Mouse (Mus musculus): ENCODE results near the gene Dck.

Dck gene

GRCm38 (mm10) chr5:88791256-88792245 lies 26.8 kb downstream of the Dck start:
- DNase-seq = peak; percentile 65

GRCm38 (mm10) chr5:88793676-88794075 lies 28.9 kb downstream of the Dck start:
- no peak for DNase-seq

GRCm38 (mm10) chr5:88795910-88796584 lies 31.3 kb downstream of the Dck start:
- DNase-seq = no peak

DNA sequence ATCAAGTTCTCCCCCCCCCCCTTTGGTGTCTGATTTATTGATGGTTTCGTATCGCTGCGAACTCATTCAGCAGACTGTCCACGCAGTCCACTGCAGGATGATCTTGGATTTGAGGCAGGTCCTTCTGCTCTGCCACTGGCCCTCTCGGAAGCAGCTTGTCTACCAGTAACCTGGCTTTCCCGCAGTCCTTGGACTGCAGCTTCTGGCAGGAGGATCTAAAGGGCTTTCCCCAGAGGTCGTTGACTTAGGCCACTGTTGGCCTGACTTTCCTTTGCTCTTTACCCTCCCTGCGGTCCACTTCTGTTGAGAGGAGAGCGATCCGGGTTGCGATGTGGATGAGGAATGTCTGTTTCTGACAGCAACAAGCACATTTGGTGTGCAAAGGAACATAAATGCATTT lies 31.8 kb downstream of the Dck start:
- DNase-seq = no peak

- DNase-seq = no peak
Measured at GRCm38 (mm10) chr5:88797121-88797520, 32.3 kb downstream of the Dck start.

DNA sequence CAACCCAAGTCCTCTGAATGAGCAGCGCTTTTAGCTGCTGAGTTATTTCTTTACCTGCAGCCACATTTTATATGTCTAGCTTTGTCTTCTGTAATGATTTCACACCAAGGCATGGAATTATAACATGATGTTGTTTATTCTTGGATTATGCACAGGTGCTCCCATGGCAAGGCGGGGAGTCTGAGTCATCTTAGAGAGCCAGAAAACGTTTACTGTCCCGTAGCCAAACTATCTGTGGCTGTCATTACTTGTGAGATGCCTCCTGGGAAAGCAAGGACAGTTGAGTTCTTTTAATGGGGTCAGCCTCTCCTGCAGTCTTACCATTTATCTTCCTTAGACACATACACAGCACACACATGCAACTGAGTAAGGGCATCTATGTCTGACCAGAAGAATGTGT lies 40.8 kb downstream of the Dck start:
- no peak for DNase-seq

DNA sequence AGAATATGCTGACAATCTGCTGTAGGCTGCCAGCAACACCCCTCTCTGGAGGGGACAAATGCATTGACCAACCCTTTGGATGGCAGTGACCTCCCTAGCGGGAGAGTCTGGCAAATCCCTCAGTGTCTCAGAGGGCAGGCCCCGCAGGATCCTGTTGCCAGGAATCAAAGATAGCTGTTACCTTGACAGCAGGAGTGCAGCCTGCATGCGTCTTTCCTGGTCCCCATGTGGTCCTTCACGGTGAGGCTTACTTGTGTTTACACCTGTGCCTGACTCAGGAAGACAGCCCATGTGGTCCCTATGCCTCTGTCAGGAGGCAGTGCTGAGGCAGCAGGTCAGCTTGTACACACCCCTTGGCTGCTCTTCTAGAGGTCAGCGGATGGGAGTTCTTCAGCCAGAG lies 41.5 kb downstream of the Dck start:
- DNase-seq = no peak

- DNase-seq = no peak
Measured at GRCm38 (mm10) chr5:88807342-88807741, 42.5 kb downstream of the Dck start.

DNA sequence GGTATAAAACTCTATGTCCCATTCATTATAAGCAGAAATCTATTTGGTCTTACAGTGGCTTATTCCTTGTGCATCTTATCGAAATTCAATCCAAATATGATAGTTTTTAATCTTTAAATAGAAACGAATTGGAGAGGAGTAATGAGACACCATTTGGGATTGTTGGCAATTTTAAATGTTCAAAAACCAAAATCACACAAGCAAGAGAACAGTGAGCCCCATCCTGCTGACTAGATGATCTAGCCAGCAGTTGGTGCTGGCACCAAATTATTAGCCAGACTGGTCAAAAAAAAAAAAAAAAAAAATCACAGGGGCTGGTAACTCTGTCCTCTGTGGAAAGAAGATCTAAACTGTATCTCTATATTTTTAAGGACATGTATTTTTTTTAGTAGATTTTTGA lies 48.4 kb downstream of the Dck start:
- DNase-seq = no peak

DNA sequence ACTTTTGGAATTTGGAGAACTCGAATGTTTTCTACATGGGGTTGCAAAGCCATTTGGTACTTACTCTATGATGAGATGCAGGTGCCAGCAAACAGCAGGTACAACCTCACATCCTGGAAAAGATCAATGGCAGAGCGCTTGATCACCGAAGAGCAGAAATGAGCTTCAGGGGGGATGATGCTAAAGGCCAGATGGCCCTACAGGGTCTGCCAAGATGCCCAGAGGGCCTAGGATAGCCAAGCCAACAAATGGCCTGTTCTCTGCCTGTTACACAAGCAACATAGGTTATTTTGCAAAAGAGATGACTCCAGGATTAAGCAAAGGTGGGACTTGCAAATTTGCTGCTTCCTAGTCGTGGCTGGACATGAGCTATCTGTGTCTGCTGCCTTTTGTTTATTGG lies 49.8 kb downstream of the Dck start:
- no peak for DNase-seq

GRCm38 (mm10) chr5:88821542-88821941 lies 56.7 kb downstream of the Dck start:
- no peak for DNase-seq

- DNase-seq = no peak
Measured at GRCm38 (mm10) chr5:88824838-88825237, 60.0 kb downstream of the Dck start.

GRCm38 (mm10) chr5:88829835-88830571 lies 65.2 kb downstream of the Dck start:
- DNase-seq = no peak

DNA sequence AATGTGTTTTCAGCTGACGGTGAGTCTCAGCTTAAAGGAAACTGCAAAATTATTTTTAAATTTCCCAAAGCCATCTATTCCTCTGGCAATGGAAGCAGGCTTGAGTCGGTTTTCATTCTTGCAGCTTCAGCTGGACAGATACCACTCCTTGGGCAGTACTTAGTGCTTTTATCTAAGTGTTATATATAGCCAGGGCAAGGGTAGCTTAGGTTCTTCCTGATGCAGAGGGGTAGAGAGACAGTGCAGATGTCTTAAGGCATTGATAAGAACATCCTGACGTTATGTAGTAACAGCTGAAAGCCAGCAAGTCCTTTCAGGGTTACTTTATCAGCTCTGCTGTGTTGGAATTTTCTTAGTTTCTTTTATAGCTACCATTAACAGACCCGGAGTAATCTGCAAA lies 66.1 kb downstream of the Dck start:
- no peak for DNase-seq

GRCm38 (mm10) chr5:88831935-88832334 lies 67.1 kb downstream of the Dck start:
- DNase-seq = no peak

Data from thymus, postnatal 4 days (tissue).